Mouse (Mus musculus): ENCODE measurements around the gene Tmed4. TPM values are rescaled to one million over a fixed set of nuclear protein-coding genes. Genes with fewer than 3 reads are reported as not detected.
A peak's percentile ranks its signal among the peaks of the same experiment; 100 is the strongest.

Tmed4 gene
- polyA plus RNA-seq, 1 experiment = 60.9 TPM

GRCm38 (mm10) chr11:6299435-6299834, 24.8 kb upstream of the Tmed4 start:
- Histone ChIP-seq H3K27ac (ENCODE audit: insufficient read depth, low read length) (no peak overlapping the region), H3K4me3 (ENCODE audit: insufficient read depth, low read length) (no peak overlapping the region), H3K4me1 (ENCODE audit: control insufficient read depth, insufficient read depth, low read length) (no peaks in the 10 kb centered on the region; the same call in 1 of the 2 replicates)
- TF ChIP-seq CTCF (IDR thresholded peaks at IDR 0.05; ENCODE audit: borderline replicate concordance, insufficient read depth, low read length) (no peak), POLR2A (IDR thresholded peaks at IDR 0.05; ENCODE audit: low read depth, low read length) (no peak)

GRCm38 (mm10) chr11:6296077-6296476, 21.4 kb upstream of the Tmed4 start:
- no peak for TF ChIP-seq POLR2A (IDR thresholded peaks at IDR 0.05; ENCODE audit: low read depth, low read length)
- no peak for TF ChIP-seq CTCF (IDR thresholded peaks at IDR 0.05; ENCODE audit: borderline replicate concordance, insufficient read depth, low read length)
- no peaks in the 10 kb centered on the region; the same call in 1 of the 2 replicates for H3K4me1 ChIP-seq (ENCODE audit: control insufficient read depth, insufficient read depth, low read length)
- no peak overlapping the region for H3K27ac ChIP-seq (ENCODE audit: insufficient read depth, low read length)
- no peak overlapping the region for H3K4me3 ChIP-seq (ENCODE audit: insufficient read depth, low read length)

GRCm38 (mm10) chr11:6294632-6295031, 20.0 kb upstream of the Tmed4 start:
- no peaks in the 10 kb centered on the region; the same call in 1 of the 2 replicates for H3K4me1 ChIP-seq (ENCODE audit: control insufficient read depth, insufficient read depth, low read length)
- H3K27ac ChIP-seq (ENCODE audit: insufficient read depth, low read length) = no peak overlapping the region
- TF ChIP-seq CTCF (IDR thresholded peaks at IDR 0.05; ENCODE audit: borderline replicate concordance, insufficient read depth, low read length) (no peak), POLR2A (IDR thresholded peaks at IDR 0.05; ENCODE audit: low read depth, low read length) (no peak)
- H3K4me3 ChIP-seq (ENCODE audit: insufficient read depth, low read length) = no peak overlapping the region

- Histone ChIP-seq H3K4me1 (ENCODE audit: control insufficient read depth, insufficient read depth, low read length) (no peaks in the 10 kb centered on the region; the same call in 1 of the 2 replicates), H3K27ac (ENCODE audit: insufficient read depth, low read length) (no peak overlapping the region), H3K4me3 (ENCODE audit: insufficient read depth, low read length) (no peak overlapping the region)
- no peak for TF ChIP-seq POLR2A (IDR thresholded peaks at IDR 0.05; ENCODE audit: low read depth, low read length)
- TF ChIP-seq CTCF (IDR thresholded peaks at IDR 0.05; ENCODE audit: borderline replicate concordance, insufficient read depth, low read length) = no peak
These were observed 18.9 kb upstream of the Tmed4 start for GRCm38 (mm10) chr11:6293601-6294000.

GRCm38 (mm10) chr11:6292988-6293349, 18.3 kb upstream of the Tmed4 start:
- Histone ChIP-seq H3K27ac (ENCODE audit: insufficient read depth, low read length) (no peak overlapping the region), H3K4me3 (ENCODE audit: insufficient read depth, low read length) (peak overlapping the region; percentile 76)

GRCm38 (mm10) chr11:6292116-6292987, 17.7 kb upstream of the Tmed4 start:
- no peak overlapping the region for H3K27ac ChIP-seq (ENCODE audit: insufficient read depth, low read length)
- TF ChIP-seq CTCF (IDR thresholded peaks at IDR 0.05; ENCODE audit: borderline replicate concordance, insufficient read depth, low read length) = no peak
- TF ChIP-seq POLR2A (IDR thresholded peaks at IDR 0.05; ENCODE audit: low read depth, low read length) = 0 out of 2 replicates have a peak, but pooled peaks have one; percentile 28
- H3K4me3 ChIP-seq (ENCODE audit: insufficient read depth, low read length) = peak overlapping the region; percentile 76
- H3K4me1 ChIP-seq (ENCODE audit: control insufficient read depth, insufficient read depth, low read length) = no peaks in the 10 kb centered on the region; the same call in 1 of the 2 replicates

More at GRCm38 (mm10) chr11:6292988-6293349, 18.3 kb upstream of the Tmed4 start:
- TF ChIP-seq CTCF (IDR thresholded peaks at IDR 0.05; ENCODE audit: borderline replicate concordance, insufficient read depth, low read length) = no peak
- TF ChIP-seq POLR2A (IDR thresholded peaks at IDR 0.05; ENCODE audit: low read depth, low read length) = no peak
- no peaks in the 10 kb centered on the region; the same call in 1 of the 2 replicates for H3K4me1 ChIP-seq (ENCODE audit: control insufficient read depth, insufficient read depth, low read length)

- Histone ChIP-seq H3K27ac (ENCODE audit: insufficient read depth, low read length) (peak within 1 kb of the TSS; percentile 67), H3K4me3 (ENCODE audit: insufficient read depth, low read length) (peak within 1 kb of the TSS; percentile 76), H3K4me1 (ENCODE audit: control insufficient read depth, insufficient read depth, low read length) (no peaks in the 10 kb centered on the region; the same call in 1 of the 2 replicates)
- TF ChIP-seq POLR2A (IDR thresholded peaks at IDR 0.05; ENCODE audit: low read depth, low read length) = peak; percentile 91
- TF ChIP-seq CTCF (IDR thresholded peaks at IDR 0.05; ENCODE audit: borderline replicate concordance, insufficient read depth, low read length) = no peak
These were observed 16.9 kb upstream of the Tmed4 start, which contains the start of gene Ogdh for GRCm38 (mm10) chr11:6291401-6292115. Ogdh (plus strand) TSS chr11:6291633.

GRCm38 (mm10) chr11:6290883-6291282, 16.2 kb upstream of the Tmed4 start:
- no peak overlapping the region for H3K27ac ChIP-seq (ENCODE audit: insufficient read depth, low read length)
- no peak for TF ChIP-seq POLR2A (IDR thresholded peaks at IDR 0.05; ENCODE audit: low read depth, low read length)
- H3K4me3 ChIP-seq (ENCODE audit: insufficient read depth, low read length) = peak overlapping the region; percentile 39
- H3K4me1 ChIP-seq (ENCODE audit: control insufficient read depth, insufficient read depth, low read length) = no peaks in the 10 kb centered on the region; the same call in 1 of the 2 replicates

GRCm38 (mm10) chr11:6290138-6290537, 15.5 kb upstream of the Tmed4 start:
- Histone ChIP-seq H3K4me3 (ENCODE audit: insufficient read depth, low read length) (no peak overlapping the region), H3K4me1 (ENCODE audit: control insufficient read depth, insufficient read depth, low read length) (no peaks in the 10 kb centered on the region), H3K27ac (ENCODE audit: insufficient read depth, low read length) (no peak overlapping the region)
- no peak for TF ChIP-seq POLR2A (IDR thresholded peaks at IDR 0.05; ENCODE audit: low read depth, low read length)
- TF ChIP-seq CTCF (IDR thresholded peaks at IDR 0.05; ENCODE audit: borderline replicate concordance, insufficient read depth, low read length) = no peak
